Mouse (Mus musculus): ENCODE measurements around the gene Mrnip.

Gene Mrnip

GRCm38 (mm10) chr11:50203302-50203827 is 29.1 kb downstream of the Mrnip start:
- H3K36me3 ChIP-seq (ENCODE audit: insufficient read depth, low read length) = peaks cover 98% of the 10 kb centered on the region
- H3K4me3 ChIP-seq (replicated peaks; ENCODE audit: low read length) = no peak overlapping the region
- no peak for TF ChIP-seq POU5F1 (IDR thresholded peaks at IDR 0.05; ENCODE audit: borderline replicate concordance, low read length)
- TF ChIP-seq CTCF (conservative IDR thresholded peaks at IDR 0.05; ENCODE audit: low read length) = no peak
- TF ChIP-seq NANOG (IDR thresholded peaks at IDR 0.05; ENCODE audit: borderline replicate concordance, low read length) = no peak
- no peaks in the 10 kb centered on the region for H3K27me3 ChIP-seq (ENCODE audit: insufficient read depth, low read length)
- H3K9me3 ChIP-seq (ENCODE audit: low read length) = no peaks in the 10 kb centered on the region
- peaks cover 80% of the 10 kb centered on the region for H3K4me1 ChIP-seq (replicated peaks; ENCODE audit: low read depth, low read length)

GRCm38 (mm10) chr11:50205434-50205833 is 31.2 kb downstream of the Mrnip start:
- no peaks in the 10 kb centered on the region for H3K27me3 ChIP-seq (ENCODE audit: insufficient read depth, low read length)
- peaks cover 82% of the 10 kb centered on the region for H3K4me1 ChIP-seq (replicated peaks; ENCODE audit: low read depth, low read length)
- no peak overlapping the region for H3K4me3 ChIP-seq (replicated peaks; ENCODE audit: low read length)
- H3K9me3 ChIP-seq (ENCODE audit: low read length) = no peaks in the 10 kb centered on the region
- TF ChIP-seq POU5F1 (IDR thresholded peaks at IDR 0.05; ENCODE audit: borderline replicate concordance, low read length) = no peak
- TF ChIP-seq NANOG (IDR thresholded peaks at IDR 0.05; ENCODE audit: borderline replicate concordance, low read length) = no peak
- TF ChIP-seq CTCF (conservative IDR thresholded peaks at IDR 0.05; ENCODE audit: low read length) = no peak
- peaks cover 88% of the 10 kb centered on the region for H3K36me3 ChIP-seq (ENCODE audit: insufficient read depth, low read length)

GRCm38 (mm10) chr11:50206037-50206436 is 31.8 kb downstream of the Mrnip start:
- Histone ChIP-seq H3K36me3 (ENCODE audit: insufficient read depth, low read length) (peaks cover 82% of the 10 kb centered on the region), H3K4me1 (replicated peaks; ENCODE audit: low read depth, low read length) (peaks cover 79% of the 10 kb centered on the region), H3K9me3 (ENCODE audit: low read length) (no peaks in the 10 kb centered on the region), H3K27me3 (ENCODE audit: insufficient read depth, low read length) (no peaks in the 10 kb centered on the region), H3K4me3 (replicated peaks; ENCODE audit: low read length) (no peak overlapping the region)
- no peak for TF ChIP-seq CTCF (conservative IDR thresholded peaks at IDR 0.05; ENCODE audit: low read length)
- TF ChIP-seq NANOG (IDR thresholded peaks at IDR 0.05; ENCODE audit: borderline replicate concordance, low read length) = no peak
- TF ChIP-seq POU5F1 (IDR thresholded peaks at IDR 0.05; ENCODE audit: borderline replicate concordance, low read length) = no peak

- H3K4me1 ChIP-seq (replicated peaks; ENCODE audit: low read depth, low read length) = peaks cover 80% of the 10 kb centered on the region
- TF ChIP-seq NANOG (IDR thresholded peaks at IDR 0.05; ENCODE audit: borderline replicate concordance, low read length) (no peak), POU5F1 (IDR thresholded peaks at IDR 0.05; ENCODE audit: borderline replicate concordance, low read length) (no peak), CTCF (conservative IDR thresholded peaks at IDR 0.05; ENCODE audit: low read length) (no peak)
- H3K36me3 ChIP-seq (ENCODE audit: insufficient read depth, low read length) = peaks cover 69% of the 10 kb centered on the region
- H3K27me3 ChIP-seq (ENCODE audit: insufficient read depth, low read length) = no peaks in the 10 kb centered on the region
- H3K4me3 ChIP-seq (replicated peaks; ENCODE audit: low read length) = no peak overlapping the region
- H3K9me3 ChIP-seq (ENCODE audit: low read length) = no peaks in the 10 kb centered on the region
Measured at GRCm38 (mm10) chr11:50207344-50207743, 33.1 kb downstream of the Mrnip start.

GRCm38 (mm10) chr11:50208039-50208438 is 33.8 kb downstream of the Mrnip start:
- no peak for TF ChIP-seq NANOG (IDR thresholded peaks at IDR 0.05; ENCODE audit: borderline replicate concordance, low read length)
- no peak for TF ChIP-seq CTCF (conservative IDR thresholded peaks at IDR 0.05; ENCODE audit: low read length)
- no peak for TF ChIP-seq POU5F1 (IDR thresholded peaks at IDR 0.05; ENCODE audit: borderline replicate concordance, low read length)
- Histone ChIP-seq H3K9me3 (ENCODE audit: low read length) (no peaks in the 10 kb centered on the region), H3K27me3 (ENCODE audit: insufficient read depth, low read length) (no peaks in the 10 kb centered on the region), H3K36me3 (ENCODE audit: insufficient read depth, low read length) (peaks cover 62% of the 10 kb centered on the region), H3K4me1 (replicated peaks; ENCODE audit: low read depth, low read length) (peaks cover 81% of the 10 kb centered on the region), H3K4me3 (replicated peaks; ENCODE audit: low read length) (no peak overlapping the region)

- H3K27me3 ChIP-seq (ENCODE audit: insufficient read depth, low read length) = no peaks in the 10 kb centered on the region
- H3K36me3 ChIP-seq (ENCODE audit: insufficient read depth, low read length) = peaks cover 41% of the 10 kb centered on the region
- no peaks in the 10 kb centered on the region for H3K9me3 ChIP-seq (ENCODE audit: low read length)
- TF ChIP-seq NANOG (IDR thresholded peaks at IDR 0.05; ENCODE audit: borderline replicate concordance, low read length) (no peak), POU5F1 (IDR thresholded peaks at IDR 0.05; ENCODE audit: borderline replicate concordance, low read length) (no peak), CTCF (conservative IDR thresholded peaks at IDR 0.05; ENCODE audit: low read length) (no peak)
- peaks cover 76% of the 10 kb centered on the region for H3K4me1 ChIP-seq (replicated peaks; ENCODE audit: low read depth, low read length)
- peak overlapping the region; percentile 97 for H3K4me3 ChIP-seq (replicated peaks; ENCODE audit: low read length)
Measured at GRCm38 (mm10) chr11:50210101-50210504, 35.9 kb downstream of the Mrnip start.

- peaks cover 36% of the 10 kb centered on the region for H3K36me3 ChIP-seq (ENCODE audit: insufficient read depth, low read length)
- TF ChIP-seq POU5F1 (IDR thresholded peaks at IDR 0.05; ENCODE audit: borderline replicate concordance, low read length) (no peak), NANOG (IDR thresholded peaks at IDR 0.05; ENCODE audit: borderline replicate concordance, low read length) (no peak), CTCF (conservative IDR thresholded peaks at IDR 0.05; ENCODE audit: low read length) (no peak)
- H3K27me3 ChIP-seq (ENCODE audit: insufficient read depth, low read length) = no peaks in the 10 kb centered on the region
- peak within 1 kb of the TSS; percentile 97 for H3K4me3 ChIP-seq (replicated peaks; ENCODE audit: low read length)
- H3K9me3 ChIP-seq (ENCODE audit: low read length) = no peaks in the 10 kb centered on the region
- H3K4me1 ChIP-seq (replicated peaks; ENCODE audit: low read depth, low read length) = peaks cover 78% of the 10 kb centered on the region
Measured at GRCm38 (mm10) chr11:50210505-50211151, 36.4 kb downstream of the Mrnip start, which contains the start of the genes Sqstm1 and Mgat4b. Sqstm1 (minus strand) TSS chr11:50210827. Mgat4b (plus strand) TSS chr11:50210890.

- TF ChIP-seq NANOG (IDR thresholded peaks at IDR 0.05; ENCODE audit: borderline replicate concordance, low read length) (no peak), CTCF (conservative IDR thresholded peaks at IDR 0.05; ENCODE audit: low read length) (no peak), POU5F1 (IDR thresholded peaks at IDR 0.05; ENCODE audit: borderline replicate concordance, low read length) (no peak)
- Histone ChIP-seq H3K4me1 (replicated peaks; ENCODE audit: low read depth, low read length) (peaks cover 78% of the 10 kb centered on the region), H3K9me3 (ENCODE audit: low read length) (no peaks in the 10 kb centered on the region), H3K27me3 (ENCODE audit: insufficient read depth, low read length) (no peaks in the 10 kb centered on the region), H3K4me3 (replicated peaks; ENCODE audit: low read length) (peak overlapping the region; percentile 97), H3K36me3 (ENCODE audit: insufficient read depth, low read length) (peaks cover 27% of the 10 kb centered on the region)
Measured at GRCm38 (mm10) chr11:50211322-50212059, 37.2 kb downstream of the Mrnip start.
